Mouse (Mus musculus) midbrain, postnatal 0 days (tissue): ENCODE data around the gene Gtf2ird1. TPM values are rescaled to one million over a fixed set of nuclear protein-coding genes. Genes with fewer than 3 reads are reported as not detected.
A peak's percentile ranks its signal among the peaks of the same experiment; 100 is the strongest.

Experiments used
- ATAC-seq: fragments of 200-750 bp; cut with Nextera tagmentation; 2 replicates; pipeline ENCODE4 v1.8.0; 2017; ENCODE audit warnings: moderate number of reproducible peaks, mild to moderate bottlenecking, moderate TSS enrichment, moderate library complexity; ENCODE audit not compliant: low FRiP score
- DNase-seq: peaks from one replicate; pipeline ENCODE4 v3.0.0-alpha.2; 2015; ENCODE audit warnings: low spot score
- H3K27ac ChIP-seq: fragments of 300-500 bp; sonication (generic); 2 replicates; pipeline ENCODE4 v1.5.1; 2014; ENCODE audit warnings: low read depth, mild to moderate bottlenecking, low read length, mixed read lengths
- H3K27me3 ChIP-seq: fragments of 300-500 bp; sonication (generic); 2 replicates; pipeline ENCODE4 v1.6.1; 2014; ENCODE audit warnings: low read length, control low read depth, mixed read lengths; ENCODE audit not compliant: insufficient read depth
- H3K36me3 ChIP-seq: fragments of 300-500 bp; sonication (generic); 2 replicates; pipeline ENCODE4 v1.6.1; 2014; ENCODE audit warnings: low read length, control low read depth, mixed read lengths; ENCODE audit not compliant: insufficient read depth
- H3K4me1 ChIP-seq: fragments of 300-500 bp; sonication (generic); 2 replicates; pipeline ENCODE4 v1.6.1; 2014; ENCODE audit warnings: mild to moderate bottlenecking, control low read depth, antibody characterized with exemption, low read length, mixed read lengths; ENCODE audit not compliant: insufficient read depth
- H3K4me2 ChIP-seq: fragments of 300-500 bp; sonication (generic); 2 replicates; pipeline ENCODE4 v1.6.1; 2014; ENCODE audit warnings: low read depth, mild to moderate bottlenecking, low read length, mixed read lengths; ENCODE audit not compliant: poor library complexity, severe bottlenecking
- H3K4me3 ChIP-seq: fragments of 300-500 bp; sonication (generic); 2 replicates; pipeline ENCODE4 v1.5.1; 2014; ENCODE audit warnings: low read depth, mild to moderate bottlenecking, low read length, moderate library complexity
- H3K9ac ChIP-seq: fragments of 300-500 bp; sonication (generic); replicated peaks from 2 replicates; pipeline ENCODE4 v1.6.1; 2014; ENCODE audit warnings: mild to moderate bottlenecking, low read length, moderate library complexity, mixed read lengths; ENCODE audit not compliant: poor library complexity, severe bottlenecking
- H3K9me3 ChIP-seq: fragments of 300-500 bp; sonication (generic); 2 replicates; pipeline ENCODE4 v1.6.1; 2016; ENCODE audit warnings: low read length, control low read depth
- CTCF ChIP-seq: IDR thresholded peaks from 2 replicates; pipeline ENCODE4 v1.5.1; 2016; ENCODE audit warnings: antibody characterized with exemption, mild to moderate bottlenecking
- WGBS: fragments of 180-500 bp; shearing (Covaris S2); extraction: QIAGEN DNeasy Blood & Tissue Kit; methylation state at CpG from one replicate; pipeline ENCODE4 v1.1.7; 2014; 5-methylcytosine and 5-hydroxymethylcytosine counted together
- polyA plus RNA-seq: library from polyadenylated mRNA; unstranded; fragments of >200 nt; fragmentation: Nextera tagmentation; extraction: Ambion mirVana; gene quantifications from 2 replicates; pipeline ENCODE4 v1.2.1, GENCODE M21; 2015
- total RNA-seq: library from RNA; depleted of rRNA; stranded (reverse); fragments of >200 nt; gene quantifications from 2 replicates; pipeline ENCODE4 v1.2.3, GENCODE M21; 2014

The Gtf2ird1 gene
- total and polyA plus RNA-seq, 2 experiments from 2014 or later, result 53.4 to 54.3 TPM

DNA sequence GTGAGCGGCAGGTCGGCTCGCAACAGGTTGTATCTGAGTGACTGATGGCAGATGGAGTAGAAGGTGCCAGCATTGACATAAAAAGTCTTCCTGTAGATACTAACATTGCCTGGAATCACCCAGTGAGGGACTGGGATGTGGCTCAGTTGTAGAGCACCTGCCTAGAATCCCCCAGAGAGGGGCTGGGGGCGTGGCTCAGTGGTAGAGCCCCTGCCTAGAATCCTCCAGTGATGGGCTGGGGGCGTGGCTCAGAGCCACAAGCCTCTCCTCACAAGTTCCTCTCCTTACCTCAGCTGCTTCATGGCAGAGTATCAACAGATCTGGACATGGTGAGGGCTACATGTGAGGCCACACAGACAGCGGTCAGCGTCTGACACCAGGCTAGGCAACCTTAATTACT is 17.0 kb downstream of the Gtf2ird1 start:
- TF ChIP-seq CTCF, result no peak
- H3K4me2 ChIP-seq, result no peak overlapping the region
- no peaks in the 10 kb centered on the region for H3K27me3 ChIP-seq
- H3K9ac ChIP-seq, result no peak overlapping the region
- H3K4me1 ChIP-seq, result peaks cover 5% of the 10 kb centered on the region; the same call in 1 of the 2 replicates
- no peaks in the 10 kb centered on the region for H3K36me3 ChIP-seq
- H3K4me3 ChIP-seq, result no peak overlapping the region
- ATAC-seq, result no peak
- no peak overlapping the region for H3K27ac ChIP-seq
- WGBS, result 98% methylated on average over 7 of the region's 7 CpGs
- no peak for DNase-seq
- H3K9me3 ChIP-seq, result no peaks in the 10 kb centered on the region

GRCm38 (mm10) chr5:134438676-134439425 is 17.7 kb downstream of the Gtf2ird1 start:
- Histone ChIP-seq H3K9ac (no peak overlapping the region), H3K36me3 (no peaks in the 10 kb centered on the region), H3K4me1 (peaks cover 5% of the 10 kb centered on the region; the same call in 1 of the 2 replicates), H3K4me2 (no peak overlapping the region), H3K27ac (no peak overlapping the region), H3K9me3 (no peaks in the 10 kb centered on the region), H3K4me3 (no peak overlapping the region), H3K27me3 (no peaks in the 10 kb centered on the region)
- 86% methylated on average over 6 of the region's 6 CpGs for WGBS
- no peak for TF ChIP-seq CTCF
- ATAC-seq (no peak), DNase-seq (no peak)

DNA sequence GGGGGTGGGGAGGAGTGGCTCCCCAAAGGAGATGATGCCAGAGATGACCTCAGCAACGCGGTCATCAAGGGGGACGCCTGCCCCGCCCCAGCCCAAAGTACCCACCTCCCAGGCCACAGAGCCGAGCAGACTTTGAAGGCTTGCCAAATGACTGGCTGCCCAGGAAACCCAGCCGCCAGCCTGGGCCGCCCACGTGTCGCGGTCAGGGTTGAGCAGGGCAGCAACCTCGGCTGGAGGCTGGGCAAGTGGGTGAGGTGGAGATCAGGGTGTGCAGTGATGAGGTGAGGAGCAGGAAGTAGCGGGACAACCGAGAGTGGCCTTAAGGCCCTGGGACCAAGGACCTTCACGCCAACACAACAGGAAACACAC is 19.1 kb downstream of the Gtf2ird1 start:
- no peak overlapping the region for H3K9ac ChIP-seq
- peaks cover 5% of the 10 kb centered on the region; the same call in 1 of the 2 replicates for H3K4me1 ChIP-seq
- DNase-seq, result peak; percentile 61
- TF ChIP-seq CTCF, result no peak
- no peak overlapping the region for H3K4me2 ChIP-seq
- no peaks in the 10 kb centered on the region for H3K27me3 ChIP-seq
- H3K27ac ChIP-seq, result no peak overlapping the region
- H3K9me3 ChIP-seq, result no peaks in the 10 kb centered on the region
- no peaks in the 10 kb centered on the region for H3K36me3 ChIP-seq
- H3K4me3 ChIP-seq, result no peak overlapping the region
- no peak for ATAC-seq
- WGBS, result 60% methylated on average over 14 of the region's 14 CpGs

DNA sequence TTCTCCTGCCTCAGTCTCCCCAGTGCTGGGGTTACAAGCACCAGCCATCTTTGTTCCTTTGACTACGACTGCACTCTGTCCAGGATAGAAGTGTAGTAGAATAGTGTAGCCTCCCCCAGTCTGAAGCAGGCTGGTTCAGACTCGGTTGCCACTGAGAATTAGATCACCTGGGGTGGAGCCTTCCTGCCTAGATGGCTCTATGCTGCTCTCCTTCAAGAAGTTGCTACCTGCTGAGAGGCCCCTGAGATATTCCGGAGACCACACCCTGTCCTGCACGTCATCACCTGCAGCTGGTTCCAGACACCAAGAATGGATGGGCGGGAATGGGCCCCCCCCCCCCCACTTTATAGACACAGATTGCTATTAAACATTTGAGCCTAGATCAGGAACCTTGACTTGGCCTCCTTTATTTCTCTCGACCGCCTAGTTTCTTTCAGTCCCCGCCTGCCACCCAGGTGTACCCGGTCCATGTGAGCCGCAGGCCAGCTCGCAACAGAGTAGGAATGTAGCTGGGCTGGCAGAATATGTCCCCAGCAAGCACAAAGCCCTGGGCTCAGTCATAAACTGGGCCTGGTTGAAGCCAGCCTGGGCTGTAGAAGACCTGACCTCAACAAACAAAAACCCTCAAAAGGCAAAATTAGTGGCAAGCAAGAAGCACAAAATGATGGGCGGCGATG is 19.6 kb downstream of the Gtf2ird1 start:
- ATAC-seq, result no peak
- no peaks in the 10 kb centered on the region for H3K27me3 ChIP-seq

DNA sequence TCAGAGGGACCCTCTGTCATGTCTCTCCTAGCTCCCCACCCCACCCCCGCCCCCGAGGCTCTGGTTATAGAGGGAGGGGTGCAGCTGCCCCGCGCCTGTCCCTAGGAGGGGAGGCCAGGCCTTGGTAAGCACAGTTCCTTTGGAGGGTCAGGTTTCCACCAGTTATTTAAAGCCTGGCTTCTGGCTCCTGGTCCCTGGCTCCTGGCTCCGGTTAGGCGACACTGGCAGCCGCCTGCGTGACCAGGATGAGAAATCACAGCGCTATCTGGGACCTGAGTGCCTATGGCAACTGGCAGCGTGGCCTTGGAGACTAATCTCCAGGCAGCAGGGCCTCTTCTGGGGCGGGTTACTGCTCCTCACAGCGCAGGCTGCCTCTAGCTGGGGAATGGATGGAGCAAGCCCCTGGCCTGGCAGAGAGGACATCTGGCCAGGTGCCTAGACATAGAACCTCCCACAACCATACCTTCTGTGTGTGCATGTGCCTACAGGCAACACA is 20.6 kb downstream of the Gtf2ird1 start:
- 0 out of 2 replicates have a peak overlapping the region, but pooled peaks have one; percentile 33 for H3K9ac ChIP-seq
- peak overlapping the region; percentile 73 for H3K27ac ChIP-seq
- H3K36me3 ChIP-seq, result no peaks in the 10 kb centered on the region

More for the DNA sequence above, 19.6 kb downstream of the Gtf2ird1 start:
- no peak overlapping the region for H3K4me3 ChIP-seq
- no peak overlapping the region for H3K4me2 ChIP-seq
- H3K4me1 ChIP-seq, result peaks cover 5% of the 10 kb centered on the region; the same call in 1 of the 2 replicates
- 77% methylated on average over 13 of the region's 13 CpGs for WGBS
- H3K27ac ChIP-seq, result no peak overlapping the region
- DNase-seq, result no peak
- no peak for TF ChIP-seq CTCF
- H3K36me3 ChIP-seq, result no peaks in the 10 kb centered on the region
- no peak overlapping the region for H3K9ac ChIP-seq
- no peaks in the 10 kb centered on the region for H3K9me3 ChIP-seq

More for the DNA sequence above, 20.6 kb downstream of the Gtf2ird1 start:
- Histone ChIP-seq H3K4me3 (no peak overlapping the region), H3K4me2 (0 out of 2 replicates have a peak overlapping the region, but pooled peaks have one; percentile 5), H3K4me1 (peaks cover 5% of the 10 kb centered on the region; the same call in 1 of the 2 replicates), H3K9me3 (no peaks in the 10 kb centered on the region), H3K27me3 (no peaks in the 10 kb centered on the region)
- WGBS, result 17% methylated on average over 11 of the region's 12 CpGs
- DNase-seq (peak; percentile 89), ATAC-seq (peak; percentile 75; the same call in 1 of the 2 replicates)
- TF ChIP-seq CTCF, result no peak
